Mouse (Mus musculus) CD4-positive, CD25-positive, alpha-beta regulatory T cell, adult 4 months (primary cell): ENCODE data around the gene Gm20820. TPM values are rescaled to one million over a fixed set of nuclear protein-coding genes. Genes with fewer than 3 reads are reported as not detected.
"Not testable (repeated sequence)": the region's sequence is repeated elsewhere in the genome, so short reads cannot be mapped to it uniquely, and the experiment has no call there.

ENCODE experiments used
- ATAC-seq: one replicate; pipeline ENCODE4 v1.8.0; 2017
- polyA plus RNA-seq, 2 experiments: library from polyadenylated mRNA; unstranded; fragments of 100-300 nt; shearing (Covaris generic); gene quantifications; one replicate each; pipeline ENCODE4 v1.2.1; 2017

Gm20820 gene
- polyA plus RNA-seq = not detected

DNA sequence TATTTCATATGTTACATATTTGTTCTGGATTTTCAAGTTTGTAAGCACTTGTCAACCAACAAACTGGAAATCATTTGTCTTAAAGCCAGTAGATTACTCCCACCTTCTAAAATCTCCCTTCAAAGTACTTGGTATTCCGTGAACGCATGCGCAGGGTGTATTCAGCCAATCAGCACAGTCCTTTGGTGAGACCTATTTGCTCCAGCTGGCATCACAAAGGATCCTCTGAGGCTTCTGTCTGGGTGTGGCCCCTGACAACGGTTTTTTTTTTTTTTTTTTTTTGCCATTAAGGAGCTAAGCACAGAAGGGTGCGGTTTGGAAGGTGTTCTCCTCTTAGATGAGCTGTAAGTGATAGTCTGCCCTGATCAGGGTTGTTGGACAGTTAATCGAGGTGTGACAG, at the start of gene Gm20820:
TSS of gene Gm20820 (plus strand) at position 301 of the 400 bp plus-strand sequence.
- not testable (repeated sequence) for ATAC-seq
